Mouse (Mus musculus) intestine, embryonic 14.5 days (tissue): ENCODE results near the gene Stam. TPM values are rescaled to one million over a fixed set of nuclear protein-coding genes. Genes with fewer than 3 reads are reported as not detected.
"Not testable (repeated sequence)": the region's sequence is repeated elsewhere in the genome, so short reads cannot be mapped to it uniquely, and the experiment has no call there.

Source experiments
- ATAC-seq: fragments of 200-750 bp; cut with Nextera tagmentation; replicated peaks from 2 replicates; pipeline ENCODE4 v1.8.0; 2017; ENCODE audit warnings: low read depth, moderate number of reproducible peaks, moderate TSS enrichment, moderate library complexity; ENCODE audit not compliant: low FRiP score, low TSS enrichment
- DNase-seq: peaks from one replicate; pipeline ENCODE4 v3.0.0-alpha.2; 2018; ENCODE audit warnings: low spot score
- H3K27ac ChIP-seq: fragments of 300-500 bp; sonication (generic); 2 replicates; pipeline ENCODE4 v1.5.1; 2014; ENCODE audit warnings: low read depth, mild to moderate bottlenecking, control low read depth
- H3K27me3 ChIP-seq: fragments of 300-500 bp; sonication (generic); replicated peaks from 2 replicates; pipeline ENCODE4 v1.6.1; 2014; ENCODE audit warnings: low read length, control low read depth; ENCODE audit not compliant: control insufficient read depth, insufficient read depth
- H3K36me3 ChIP-seq: fragments of 300-500 bp; sonication (generic); 2 replicates; pipeline ENCODE4 v1.6.1; 2014; ENCODE audit warnings: low read length, control low read depth; ENCODE audit not compliant: control insufficient read depth, insufficient read depth
- H3K4me1 ChIP-seq: fragments of 300-500 bp; sonication (generic); replicated peaks from 2 replicates; pipeline ENCODE4 v1.6.1; 2014; ENCODE audit warnings: low read length, control low read depth, mixed read lengths; ENCODE audit not compliant: control insufficient read depth, insufficient read depth
- H3K4me2 ChIP-seq: fragments of 300-500 bp; sonication (generic); 2 replicates; pipeline ENCODE4 v1.6.1; 2014; ENCODE audit warnings: low read length
- H3K4me3 ChIP-seq: fragments of 300-500 bp; sonication (generic); 2 replicates; pipeline ENCODE4 v1.5.1; 2014; ENCODE audit warnings: low read depth, low read length, control low read depth, mixed read lengths
- H3K9ac ChIP-seq: fragments of 300-500 bp; sonication (generic); 2 replicates; pipeline ENCODE4 v1.6.1; 2014; ENCODE audit warnings: mild to moderate bottlenecking, low read length
- H3K9me3 ChIP-seq: fragments of 300-500 bp; sonication (generic); 2 replicates; pipeline ENCODE4 v1.6.1; 2016; ENCODE audit warnings: low read length, control low read depth; ENCODE audit not compliant: control insufficient read depth
- WGBS: fragments of 180-500 bp; shearing (Covaris S2); extraction: QIAGEN DNeasy Blood & Tissue Kit; methylation state at CpG from one replicate; pipeline ENCODE4 v1.1.7; 2014; 5-methylcytosine and 5-hydroxymethylcytosine counted together
- polyA plus RNA-seq: library from polyadenylated mRNA; unstranded; fragments of >200 nt; fragmentation: Nextera tagmentation; extraction: Ambion mirVana; gene quantifications from 2 replicates; pipeline ENCODE4 v1.2.1, GENCODE M21; 2014

Stam gene
- polyA plus RNA-seq, 1 experiment from 2014 or later = 68.4 TPM

GRCm38 (mm10) chr2:14078527-14078926 lies 4.6 kb downstream of the Stam start:
- H3K4me3 ChIP-seq = not testable (repeated sequence)

GRCm38 (mm10) chr2:14100533-14100932 lies 26.6 kb downstream of the Stam start:
- ATAC-seq = no peak
- Histone ChIP-seq H3K4me3 (no peak overlapping the region), H3K36me3 (peaks cover 14% of the 10 kb centered on the region), H3K4me1 (no peaks in the 10 kb centered on the region), H3K9ac (no peak overlapping the region), H3K27ac (no peak overlapping the region), H3K9me3 (0 out of 2 replicates have a peak, but pooled peaks cover 3% of the 10 kb centered on the region), H3K4me2 (no peak overlapping the region), H3K27me3 (no peaks in the 10 kb centered on the region)
- no peak for DNase-seq

More at GRCm38 (mm10) chr2:14078527-14078926, 4.6 kb downstream of the Stam start:
- H3K9me3 ChIP-seq, H3K4me2 ChIP-seq, H3K4me1 ChIP-seq, H3K27me3 ChIP-seq, ATAC-seq, H3K9ac ChIP-seq, DNase-seq, H3K27ac ChIP-seq, H3K36me3 ChIP-seq: not testable (repeated sequence)
- WGBS = 90% methylated on average over 8 of the region's 9 CpGs

- Histone ChIP-seq H3K9me3 (no peaks in the 10 kb centered on the region), H3K4me3 (no peak overlapping the region), H3K36me3 (peaks cover 14% of the 10 kb centered on the region), H3K27me3 (no peaks in the 10 kb centered on the region), H3K9ac (no peak overlapping the region), H3K4me1 (no peaks in the 10 kb centered on the region), H3K4me2 (no peak overlapping the region), H3K27ac (no peak overlapping the region)
- 81% methylated on average over 2 of the region's 2 CpGs for WGBS
- no peak for DNase-seq
- no peak for ATAC-seq
Measured at GRCm38 (mm10) chr2:14102603-14103002, 28.7 kb downstream of the Stam start.

DNA sequence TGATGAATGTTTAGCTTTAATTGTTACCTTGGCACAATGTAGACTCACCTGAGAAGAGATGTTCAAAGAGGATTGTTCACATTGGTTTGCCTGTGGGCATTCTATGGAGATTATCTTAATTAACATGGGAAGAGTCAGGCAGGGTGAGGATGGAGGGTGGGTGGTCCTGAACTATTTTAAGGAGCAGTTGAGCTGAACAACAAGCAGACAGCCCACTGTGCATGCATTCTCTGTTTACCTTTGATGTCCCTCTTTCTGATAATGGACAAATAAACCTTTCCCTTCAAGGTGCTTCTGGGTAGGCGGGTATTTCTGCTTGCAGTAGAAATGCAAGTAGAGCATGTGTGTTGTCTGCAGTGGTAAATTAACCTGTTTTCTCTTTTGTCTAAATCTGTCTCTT lies 30.0 kb downstream of the Stam start:
- WGBS = 82% methylated on average over 1 of the region's 1 CpGs
- no peaks in the 10 kb centered on the region for H3K27me3 ChIP-seq

GRCm38 (mm10) chr2:14107673-14108072 lies 33.8 kb downstream of the Stam start:
- Histone ChIP-seq H3K36me3 (peaks cover 11% of the 10 kb centered on the region), H3K4me1 (no peaks in the 10 kb centered on the region), H3K9ac (no peak overlapping the region), H3K9me3 (no peaks in the 10 kb centered on the region), H3K4me2 (no peak overlapping the region), H3K27me3 (no peaks in the 10 kb centered on the region), H3K4me3 (no peak overlapping the region), H3K27ac (no peak overlapping the region)
- ATAC-seq (no peak), DNase-seq (no peak)
- WGBS = 79% methylated on average over 3 of the region's 3 CpGs

More for the DNA sequence above, 30.0 kb downstream of the Stam start:
- H3K9me3 ChIP-seq = no peaks in the 10 kb centered on the region
- peaks cover 14% of the 10 kb centered on the region for H3K36me3 ChIP-seq
- no peak overlapping the region for H3K27ac ChIP-seq
- H3K4me1 ChIP-seq = no peaks in the 10 kb centered on the region
- no peak for ATAC-seq
- H3K4me3 ChIP-seq = no peak overlapping the region
- no peak overlapping the region for H3K9ac ChIP-seq
- H3K4me2 ChIP-seq = no peak overlapping the region
- DNase-seq = no peak

DNA sequence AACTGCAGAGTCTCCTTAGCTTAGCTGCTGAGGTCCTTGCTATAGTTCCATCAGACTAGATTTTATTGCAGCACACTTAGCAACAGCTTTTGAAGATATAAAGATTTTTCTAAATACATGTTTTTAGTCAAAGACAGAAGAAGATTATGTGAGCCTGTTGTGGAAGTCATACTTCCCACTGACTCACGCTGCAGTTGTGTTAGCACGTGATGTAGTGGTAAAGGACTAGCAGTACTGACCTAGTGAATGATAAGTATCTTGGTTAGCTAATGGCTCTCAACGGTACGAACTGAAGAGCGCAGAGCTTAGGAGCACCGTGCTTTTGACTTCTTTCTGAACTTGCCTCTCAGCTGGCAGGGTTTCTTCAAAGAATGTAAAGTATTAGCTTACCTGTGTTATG lies 52.5 kb downstream of the Stam start:
- Histone ChIP-seq H3K27ac (no peak overlapping the region), H3K4me1 (no peaks in the 10 kb centered on the region), H3K4me2 (no peak overlapping the region), H3K9me3 (no peaks in the 10 kb centered on the region), H3K36me3 (peaks cover 32% of the 10 kb centered on the region), H3K9ac (no peak overlapping the region), H3K27me3 (no peaks in the 10 kb centered on the region), H3K4me3 (no peak overlapping the region)
- DNase-seq = no peak
- 91% methylated on average over 6 of the region's 6 CpGs for WGBS
- no peak for ATAC-seq

DNA sequence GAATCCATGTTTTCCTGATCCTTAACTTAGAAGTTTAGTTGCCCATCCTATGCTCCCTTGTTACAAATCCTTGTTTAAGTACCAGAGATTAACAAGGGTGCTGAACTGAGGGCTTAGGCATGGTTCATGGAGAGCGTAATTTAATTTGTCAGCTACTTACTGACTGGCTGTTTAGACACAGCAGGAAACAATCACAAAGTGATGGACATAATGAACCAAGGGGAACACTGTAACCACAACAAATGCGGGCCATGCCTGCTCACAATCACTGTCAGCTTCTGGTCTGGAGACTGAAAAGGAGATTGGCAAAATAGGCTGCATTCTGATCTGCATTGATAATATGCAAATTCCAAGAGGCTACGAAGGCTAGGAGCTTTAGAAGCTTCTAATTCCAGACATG lies 53.7 kb downstream of the Stam start:
- H3K27ac ChIP-seq = no peak overlapping the region
- WGBS = 75% methylated on average over 3 of the region's 3 CpGs
- H3K4me2 ChIP-seq = no peak overlapping the region
- ATAC-seq (no peak), DNase-seq (no peak)
- H3K36me3 ChIP-seq = peaks cover 44% of the 10 kb centered on the region
- H3K4me1 ChIP-seq = no peaks in the 10 kb centered on the region
- H3K27me3 ChIP-seq = no peaks in the 10 kb centered on the region
- H3K9ac ChIP-seq = no peak overlapping the region
- no peak overlapping the region for H3K4me3 ChIP-seq
- no peaks in the 10 kb centered on the region for H3K9me3 ChIP-seq

DNA sequence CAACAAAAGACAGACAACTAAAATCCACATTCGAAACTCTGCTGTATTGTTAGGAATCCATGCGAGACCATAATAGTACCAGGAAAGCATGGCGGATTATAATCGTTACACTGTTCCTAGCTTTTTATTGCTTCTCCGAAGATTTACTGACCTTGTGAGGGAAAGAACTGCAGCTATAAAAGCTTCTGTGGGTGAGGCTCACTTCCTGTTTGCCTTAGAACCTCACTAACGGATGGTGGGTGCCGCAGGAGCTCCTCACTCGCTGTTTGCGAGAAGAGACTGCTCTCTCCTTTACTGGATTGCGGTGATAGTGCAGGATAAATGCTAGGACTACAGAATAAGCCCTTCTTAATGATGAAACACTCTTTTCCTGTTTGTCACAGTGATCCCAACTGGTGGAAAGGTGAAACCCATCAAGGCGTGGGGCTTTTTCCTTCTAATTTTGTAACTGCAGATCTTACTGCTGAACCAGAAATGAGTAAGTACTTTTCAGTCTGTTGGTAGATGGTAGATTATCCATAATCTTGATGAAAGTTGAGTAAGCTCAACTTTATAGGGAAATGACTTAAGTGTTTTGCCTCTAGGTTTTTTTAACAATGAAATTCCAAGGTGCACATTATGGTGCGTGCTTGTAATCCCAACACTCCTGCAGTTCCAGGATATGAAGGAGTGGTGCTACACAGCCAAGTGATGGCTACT lies 56.9 kb downstream of the Stam start:
- ATAC-seq = 0 out of 2 replicates have a peak, but pooled peaks have one; percentile 58
- peak; percentile 54 for DNase-seq
- WGBS = 61% methylated on average over 12 of the region's 12 CpGs
- no peak overlapping the region for H3K9ac ChIP-seq
- H3K36me3 ChIP-seq = peaks cover 58% of the 10 kb centered on the region
- no peaks in the 10 kb centered on the region for H3K9me3 ChIP-seq
- H3K4me2 ChIP-seq = no peak overlapping the region
- H3K27ac ChIP-seq = no peak overlapping the region
- no peaks in the 10 kb centered on the region for H3K4me1 ChIP-seq
- no peak overlapping the region for H3K4me3 ChIP-seq
- no peaks in the 10 kb centered on the region for H3K27me3 ChIP-seq
